ENCODE assay signal across 8 mouse cellular contexts in the genomic region with DNA sequence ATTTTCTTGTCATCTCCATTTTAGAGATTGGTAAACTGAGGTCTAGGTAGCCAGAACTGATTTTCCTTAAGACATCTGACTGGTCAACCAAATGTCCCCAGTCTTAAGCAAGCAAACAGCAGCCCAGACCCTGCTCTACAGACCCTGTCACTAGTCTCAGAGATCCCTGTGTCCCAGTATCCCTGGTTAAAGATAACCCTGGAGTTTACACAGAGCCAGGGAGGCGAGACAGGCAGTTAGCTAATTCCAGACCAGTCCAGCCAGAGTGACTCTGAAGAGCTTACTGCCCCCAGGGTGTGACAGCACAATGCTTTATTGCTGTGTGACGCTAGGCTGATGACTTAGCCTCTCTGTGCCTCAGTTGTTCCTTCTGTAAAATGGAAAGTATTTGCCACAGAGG. TPM values are rescaled to one million over a fixed set of nuclear protein-coding genes. Genes with fewer than 3 reads are reported as not detected.
DNase-seq lines count a peak whose midpoint lies in the region; ATAC-seq lines count a peak whose summit lies in the region.

A gene (minus strand): TSS at position 129 of the 400 bp plus-strand sequence.

- DNase-seq in lung, adult 18-20 months = no peak
- DNase-seq in gastrocnemius, adult 18-20 months (ENCODE audit: low spot score) = no peak
- no peak for DNase-seq in hindbrain, embryonic 10.5 days (ENCODE audit: low spot score)
- no peak for DNase-seq in frontal cortex, postnatal 25 days (ENCODE audit: low spot score in 2 of 2)
- DNase-seq in cerebellum, adult 9-10 months = no peak
- DNase-seq in lung, postnatal 4 days = no peak

- 74% methylated on average over 2 of the region's 2 CpGs for WGBS in lung, embryonic 16.5 days
- 80% methylated on average over 2 of the region's 2 CpGs for WGBS in hindbrain, embryonic 10.5 days
- 45% methylated on average over 2 of the region's 2 CpGs for WGBS in liver, embryonic 12.5 days (ENCODE audit: insufficient replicate concordance)

- no peak within 1 kb of the TSS for H3K4me2 ChIP-seq in lung, embryonic 16.5 days (ENCODE audit: low read depth, low read length)
- H3K4me2 ChIP-seq in liver, embryonic 12.5 days = no peak within 1 kb of the TSS

- H3K9ac ChIP-seq in lung, embryonic 16.5 days (ENCODE audit: low read length) = no peak within 1 kb of the TSS
- no peak within 1 kb of the TSS for H3K9ac ChIP-seq in liver, embryonic 12.5 days

- no peaks in the 10 kb centered on the region for H3K36me3 ChIP-seq in lung, embryonic 16.5 days (ENCODE audit: control insufficient read depth, insufficient read depth, low read length)
- H3K36me3 ChIP-seq in hindbrain, embryonic 10.5 days = no peaks in the 10 kb centered on the region
- H3K36me3 ChIP-seq in liver, embryonic 12.5 days = no peaks in the 10 kb centered on the region

- ATAC-seq in lung, embryonic 16.5 days (ENCODE audit: low read depth) = no peak
- peak; percentile 17; the same call in 1 of the 2 replicates for ATAC-seq in liver, embryonic 12.5 days

- H3K4me1 ChIP-seq in lung, embryonic 16.5 days (replicated peaks; ENCODE audit: control insufficient read depth, insufficient read depth, low read length) = peaks cover 26% of the 10 kb centered on the region
- H3K4me1 ChIP-seq in hindbrain, embryonic 10.5 days (replicated peaks) = peaks cover 56% of the 10 kb centered on the region
- peaks cover 34% of the 10 kb centered on the region for H3K4me1 ChIP-seq in liver, embryonic 12.5 days

- H3K27ac ChIP-seq in lung, embryonic 16.5 days (ENCODE audit: low read length) = no peak within 1 kb of the TSS
- H3K27ac ChIP-seq in hindbrain, embryonic 10.5 days = no peak within 1 kb of the TSS; the same call in 1 of the 2 replicates
- peak within 1 kb of the TSS; percentile 66; the same call in 1 of the 2 replicates for H3K27ac ChIP-seq in liver, embryonic 12.5 days

- H3K9me3 ChIP-seq in lung, embryonic 16.5 days (ENCODE audit: control insufficient read depth, low read length) = no peaks in the 10 kb centered on the region
- H3K9me3 ChIP-seq in hindbrain, embryonic 10.5 days = no peaks in the 10 kb centered on the region
- no peaks in the 10 kb centered on the region for H3K9me3 ChIP-seq in liver, embryonic 12.5 days (replicated peaks)

- H3K4me3 ChIP-seq in lung, embryonic 16.5 days (ENCODE audit: low read length) = no peak within 1 kb of the TSS
- H3K4me3 ChIP-seq in hindbrain, embryonic 10.5 days = no peak within 1 kb of the TSS
- no peak within 1 kb of the TSS for H3K4me3 ChIP-seq in liver, embryonic 12.5 days

- peaks cover 14% of the 10 kb centered on the region for H3K27me3 ChIP-seq in lung, embryonic 16.5 days (ENCODE audit: control insufficient read depth, insufficient read depth, low read depth, low read length)
- H3K27me3 ChIP-seq in hindbrain, embryonic 10.5 days (ENCODE audit: insufficient read depth, poor library complexity, severe bottlenecking) = peaks cover 30% of the 10 kb centered on the region
- peaks cover 27% of the 10 kb centered on the region for H3K27me3 ChIP-seq in liver, embryonic 12.5 days (replicated peaks)

RNA-seq across cellular contexts. Expression of the gene that starts here (rescaled TPM):
- 105 and 119 TPM in 2 replicates for polyA plus RNA-seq in lung, embryonic 16.5 days (2015; fragmentation: Nextera tagmentation; extraction: Ambion mirVana)
- 1,000 to 10,000 TPM in 1 of 2 experiments, 100 to 1,000 TPM in 1; 983 to 1,012 TPM for total RNA-seq in gastrocnemius, adult 18-20 months (2021)
- polyA plus RNA-seq in hindbrain, embryonic 10.5 days (2016; fragmentation: Nextera tagmentation; extraction: Ambion mirVana) = 14.0 and 17.1 TPM in 2 replicates
- polyA plus RNA-seq in liver, embryonic 12.5 days (2016; fragmentation: Nextera tagmentation; extraction: Ambion mirVana) = 28.2 and 28.3 TPM in 2 replicates
